Mouse (Mus musculus) adipocyte (in vitro differentiated cells): ENCODE data around the gene Fuz.
A peak's percentile ranks its signal among the peaks of the same experiment; 100 is the strongest.

Source experiments
- DNase-seq: peaks from one replicate; pipeline ENCODE4 v3.0.0-alpha.2; 2016; ENCODE audit warnings: low spot score

The Fuz gene

DNA sequence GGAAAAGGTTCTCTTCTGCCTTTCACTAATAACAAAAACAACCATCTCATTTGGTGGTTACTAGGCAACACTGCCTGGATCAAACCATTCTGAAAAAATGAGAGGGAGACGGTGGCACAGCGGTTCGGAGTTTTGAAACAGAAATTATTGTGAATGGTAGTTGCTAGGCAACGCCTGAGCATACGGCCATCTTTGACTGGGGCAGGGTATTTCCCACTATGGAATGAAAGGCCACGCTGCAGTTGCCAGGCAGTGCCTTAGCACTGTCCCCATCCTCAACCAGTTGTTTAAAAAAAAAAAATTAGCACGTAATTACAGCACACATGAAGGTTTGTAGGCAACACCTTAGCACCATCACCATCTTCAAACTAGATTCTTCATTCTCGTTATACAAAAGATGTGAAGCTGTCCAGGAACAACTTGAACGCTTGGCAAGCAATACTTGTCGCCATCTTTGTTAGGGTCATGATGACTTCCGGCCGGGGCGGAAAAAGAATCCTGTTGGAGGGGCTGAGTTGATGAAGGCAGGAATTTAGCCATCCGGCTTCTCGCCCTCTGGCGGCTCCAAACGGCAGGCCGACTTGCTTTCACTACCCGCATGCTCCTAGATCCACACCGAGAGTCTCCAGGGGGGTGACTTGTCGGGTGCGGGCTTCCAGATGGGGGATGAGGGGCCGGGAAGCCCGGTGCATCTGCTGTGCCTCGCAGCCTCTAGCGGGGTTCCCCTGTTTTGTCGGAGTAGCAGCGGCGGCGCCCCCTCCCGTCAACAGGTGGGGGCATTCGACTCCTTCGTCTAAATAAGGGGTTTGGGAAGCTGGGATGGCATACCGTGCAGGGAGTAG is at the start of gene Fuz:
Gene Fuz, plus strand, starts transcription at position 487 of the 842 bp plus-strand sequence.
- DNase-seq, result peak; percentile 93

DNA sequence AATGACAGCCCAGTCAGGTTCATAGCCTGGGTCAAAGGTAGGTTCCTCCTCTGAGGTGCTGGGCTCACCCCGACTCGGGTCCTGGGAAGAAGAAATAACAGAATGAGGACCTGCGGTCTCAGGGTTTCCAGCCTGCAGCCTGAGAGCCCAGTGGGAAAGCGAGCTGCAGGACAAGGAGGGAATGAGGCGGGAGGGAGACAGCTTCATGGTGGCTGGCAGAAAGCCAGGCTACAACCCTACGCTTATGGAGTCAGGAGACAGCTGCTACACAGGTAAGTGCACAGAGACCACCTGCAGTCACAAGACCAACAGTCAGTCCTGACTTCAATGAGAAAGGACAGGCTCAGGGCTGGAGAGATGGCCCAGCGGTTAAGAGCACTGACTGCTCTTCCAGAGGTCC is 49.1 kb upstream of the Fuz start:
- no peak for DNase-seq

DNA sequence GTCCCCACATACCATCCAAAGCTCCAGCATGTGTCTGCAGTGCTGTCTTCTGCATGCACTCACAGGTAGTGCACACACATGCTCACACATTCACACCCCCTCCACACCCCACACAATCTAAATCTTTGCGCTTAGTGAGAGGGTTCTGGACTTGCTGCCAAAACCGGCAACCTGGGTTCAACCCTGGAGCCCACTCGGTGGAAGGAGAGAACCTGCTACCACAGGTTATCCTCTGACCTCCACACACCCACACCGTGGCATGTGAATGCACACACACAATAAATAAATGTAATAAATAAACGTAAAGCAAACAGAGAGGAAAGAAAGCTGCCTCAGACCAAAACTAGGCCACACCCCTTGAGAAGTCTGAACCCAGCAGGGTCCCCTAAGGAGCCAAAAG is 48.1 kb upstream of the Fuz start:
- DNase-seq, result no peak

DNA sequence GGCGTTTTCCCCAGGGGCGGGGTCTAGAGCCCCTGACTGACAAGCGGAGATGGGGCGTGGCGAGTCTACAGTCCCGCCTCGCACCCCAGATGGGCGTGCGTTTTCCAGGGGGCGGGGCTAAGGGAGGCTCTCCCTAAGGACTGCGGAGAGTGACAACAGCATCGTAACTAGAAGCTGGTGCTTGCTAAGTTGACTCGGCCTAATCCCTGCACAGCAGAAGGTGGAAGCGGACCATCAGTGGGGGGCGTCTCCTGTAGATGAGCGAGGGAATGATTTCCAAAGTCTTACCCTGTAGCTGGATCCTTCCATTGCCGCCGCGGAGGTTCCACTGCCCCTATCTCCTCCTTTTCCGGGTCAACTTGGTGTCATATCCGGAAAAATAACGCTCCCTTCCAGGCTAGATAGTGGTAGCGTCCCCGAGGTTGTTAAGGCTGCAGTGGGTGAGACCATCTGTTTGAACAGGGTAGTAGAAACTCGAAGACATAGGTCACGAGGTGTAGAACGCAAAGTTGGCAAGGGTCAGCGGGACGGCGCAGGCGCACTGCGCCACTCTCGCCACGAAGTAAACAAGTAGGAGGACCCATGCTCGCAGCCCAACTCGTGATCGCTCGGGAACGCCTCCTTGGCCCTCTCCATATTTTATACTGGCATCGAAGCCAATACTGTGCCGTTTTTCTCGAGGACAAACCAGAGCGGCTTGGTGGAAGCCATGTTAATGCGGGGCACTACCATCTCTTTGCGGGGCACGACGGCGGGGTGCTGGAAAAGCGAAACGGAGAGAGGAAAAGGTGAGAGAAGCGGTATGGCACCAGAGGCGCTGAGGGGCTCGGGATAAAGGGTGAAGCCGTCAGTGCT is 47.1 kb upstream of the Fuz start, which contains the start of the genes Akt1s1 and Tbc1d17:
Gene Akt1s1, plus strand, starts transcription at position 431 of the 855 bp plus-strand sequence.
Gene Tbc1d17, minus strand, starts transcription at position 519 of the 855 bp plus-strand sequence.
- peak; percentile 99 for DNase-seq

DNA sequence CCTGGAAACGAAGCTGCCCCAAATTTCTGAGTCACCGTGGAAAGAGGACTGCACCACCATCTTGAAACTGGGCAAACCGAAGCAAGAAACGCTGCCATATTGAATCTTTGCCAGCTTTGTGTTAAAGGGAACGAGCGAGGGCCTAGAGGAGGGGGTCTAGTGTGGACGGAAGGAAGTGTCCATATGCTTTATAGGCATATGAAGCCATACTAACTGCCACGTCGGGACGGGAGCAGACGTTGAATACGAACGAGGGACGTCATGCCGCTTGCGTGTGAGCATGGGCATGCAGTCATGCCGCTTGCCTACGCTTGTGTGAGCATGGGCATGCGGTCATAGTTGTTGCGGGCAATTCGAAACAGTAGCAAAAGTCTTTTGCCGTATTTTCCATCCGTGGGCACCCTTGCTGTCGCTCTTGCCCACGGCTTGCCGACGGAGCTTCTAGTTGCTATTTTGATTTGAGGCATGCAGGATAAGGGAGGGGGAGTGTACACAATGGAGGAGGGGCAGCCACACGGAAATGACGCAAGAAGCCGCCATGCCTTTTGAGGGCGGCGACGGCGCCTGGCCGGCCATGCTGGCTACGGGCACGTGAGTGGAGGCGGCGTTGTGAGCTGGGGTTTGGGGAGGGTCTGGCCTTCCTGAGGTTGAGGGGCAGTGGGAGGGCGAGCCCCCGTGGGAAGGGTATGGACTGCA is 46.3 kb upstream of the Fuz start:
- peak; percentile 91 for DNase-seq

DNA sequence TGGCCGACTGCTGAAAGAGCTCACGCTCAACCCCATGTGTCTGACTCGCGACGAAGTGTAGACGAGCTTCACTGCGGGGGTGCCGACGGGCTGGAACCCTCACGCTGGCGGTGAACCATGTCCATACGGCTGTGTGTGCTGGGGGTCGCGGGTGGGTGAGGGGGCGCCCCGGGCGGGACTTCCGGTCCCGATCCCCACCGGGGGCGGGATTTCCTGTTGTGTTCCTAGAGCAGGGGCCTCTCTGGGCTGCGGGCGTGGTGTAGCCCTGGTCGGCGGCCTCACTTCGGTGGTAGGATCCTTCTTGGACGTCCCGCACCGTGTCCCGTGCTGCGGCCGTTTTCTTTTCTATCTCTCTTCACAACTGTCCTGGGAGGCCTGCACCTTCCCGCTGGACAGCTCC is 45.7 kb upstream of the Fuz start:
- peak; percentile 69 for DNase-seq

DNA sequence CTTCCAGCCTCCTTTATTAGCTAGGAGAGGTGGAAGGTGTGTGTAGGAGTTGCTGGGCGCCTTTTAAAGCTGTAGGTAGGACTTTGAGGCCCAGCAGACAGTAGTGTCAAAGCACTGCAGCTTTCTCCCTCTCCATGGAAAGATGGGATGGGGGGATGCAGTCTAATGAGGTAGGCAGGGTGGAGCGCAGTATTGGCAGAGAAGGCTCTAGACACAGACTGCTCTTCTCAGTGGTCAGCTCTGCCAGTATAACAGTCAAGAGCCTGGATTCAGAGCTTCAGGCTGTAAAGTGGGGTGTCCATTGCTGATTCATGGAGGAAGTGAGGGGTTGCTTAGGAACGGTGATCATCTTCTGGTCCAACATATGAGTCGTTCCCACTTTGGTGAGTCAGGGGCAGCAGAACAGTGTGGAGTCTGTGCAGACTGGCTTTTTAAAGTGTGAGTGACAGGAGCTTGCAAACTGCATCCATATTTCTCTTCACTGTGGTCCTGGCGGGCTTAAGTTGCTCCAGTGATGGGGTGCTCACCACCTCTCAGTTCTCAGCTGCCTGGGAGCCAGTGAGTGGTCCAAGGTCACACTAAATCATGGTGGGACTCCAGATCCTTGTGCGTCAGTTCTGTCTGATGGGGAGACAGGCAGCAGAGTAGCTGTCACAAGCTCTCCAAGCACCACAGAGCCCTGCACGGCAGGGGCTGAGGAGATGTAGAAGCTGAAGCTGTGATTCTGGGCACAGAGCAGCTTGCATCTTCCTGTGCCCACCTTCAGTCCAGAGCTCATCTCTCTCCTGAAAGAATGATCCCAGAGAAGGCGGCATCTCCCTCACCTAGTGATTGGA is 44.9 kb upstream of the Fuz start:
- DNase-seq, result no peak

DNA sequence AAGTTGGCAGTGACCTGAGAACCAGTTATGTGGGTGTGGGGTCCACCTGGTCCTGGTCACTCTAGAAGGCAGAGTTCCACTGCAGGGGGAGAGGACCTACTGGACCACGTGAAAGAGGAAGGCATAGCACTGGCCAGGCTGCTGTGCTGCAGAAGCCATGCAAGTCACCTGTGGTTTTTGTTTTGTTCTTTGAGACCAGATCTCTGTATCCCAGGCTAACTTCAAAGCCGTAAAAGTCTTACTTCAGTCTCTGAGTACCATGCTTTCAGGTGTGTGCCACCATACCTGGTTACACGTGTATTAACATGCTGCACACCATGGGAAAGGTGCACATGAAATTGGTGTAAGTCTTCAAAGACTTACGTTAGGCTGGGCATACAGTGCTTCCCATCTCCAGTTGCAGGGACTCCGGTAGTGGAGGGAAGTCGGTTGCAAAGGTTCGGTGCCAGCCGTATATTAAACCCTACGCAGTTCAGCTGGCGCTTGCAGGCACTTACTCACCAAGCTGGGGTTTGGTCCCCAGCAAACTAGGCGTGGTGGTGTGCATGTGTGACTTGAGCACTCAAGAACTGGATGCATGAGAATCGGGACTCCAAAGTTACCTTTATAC is 44.1 kb upstream of the Fuz start:
- no peak for DNase-seq

DNA sequence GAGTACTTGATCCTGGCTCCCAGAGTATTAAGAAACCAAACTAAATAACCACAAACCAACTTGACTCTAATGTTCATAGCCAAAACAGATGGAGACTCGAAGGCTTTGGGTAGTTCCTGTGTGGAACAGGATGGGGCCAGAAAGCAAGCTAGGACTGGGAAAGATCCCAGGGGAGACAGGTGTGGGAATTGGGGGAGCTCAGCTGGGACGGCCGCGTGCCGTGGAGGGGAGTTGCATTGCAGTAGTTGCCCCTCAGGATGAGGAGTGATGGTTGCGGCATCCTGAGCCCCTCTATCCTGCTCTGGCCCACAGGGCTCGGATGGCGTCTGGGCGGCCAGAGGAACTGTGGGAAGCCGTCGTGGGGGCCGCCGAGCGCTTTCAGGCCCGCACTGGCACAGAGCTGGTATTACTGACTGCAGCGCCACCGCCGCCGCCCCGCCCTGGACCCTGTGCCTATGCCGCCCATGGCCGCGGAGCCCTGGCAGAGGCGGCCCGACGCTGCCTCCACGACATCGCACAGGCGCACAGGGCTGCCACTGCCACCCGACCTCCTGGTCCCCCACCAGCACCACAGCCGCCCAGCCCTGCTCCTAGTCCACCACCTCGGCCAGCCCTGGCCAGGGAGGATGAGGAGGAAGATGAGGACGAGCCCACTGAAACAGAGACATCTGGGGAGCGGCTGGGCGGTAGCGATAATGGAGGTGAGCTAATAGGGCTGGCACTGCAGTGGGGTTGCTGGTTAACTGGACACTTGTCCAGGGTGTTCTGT is 43.4 kb upstream of the Fuz start:
- DNase-seq, result no peak

DNA sequence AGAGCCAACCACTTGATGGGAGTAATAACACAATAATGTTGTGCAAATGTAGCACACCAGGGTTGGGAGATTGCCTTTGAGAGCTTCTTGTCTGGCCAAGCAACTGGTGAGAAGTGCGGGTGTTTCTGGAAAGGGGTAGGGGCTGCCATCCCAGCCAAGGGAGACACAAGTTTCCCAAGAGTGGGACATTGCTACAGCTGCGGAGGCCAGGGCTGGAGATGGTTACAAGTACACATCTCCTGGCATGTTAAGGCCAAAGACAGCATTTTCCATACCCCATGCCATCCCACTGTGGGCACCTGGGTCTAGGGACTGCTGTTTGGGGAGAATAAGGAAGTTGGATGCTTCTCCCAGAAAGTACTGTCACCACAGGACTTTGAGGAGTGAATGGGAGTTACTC is 42.8 kb upstream of the Fuz start:
- no peak for DNase-seq

DNA sequence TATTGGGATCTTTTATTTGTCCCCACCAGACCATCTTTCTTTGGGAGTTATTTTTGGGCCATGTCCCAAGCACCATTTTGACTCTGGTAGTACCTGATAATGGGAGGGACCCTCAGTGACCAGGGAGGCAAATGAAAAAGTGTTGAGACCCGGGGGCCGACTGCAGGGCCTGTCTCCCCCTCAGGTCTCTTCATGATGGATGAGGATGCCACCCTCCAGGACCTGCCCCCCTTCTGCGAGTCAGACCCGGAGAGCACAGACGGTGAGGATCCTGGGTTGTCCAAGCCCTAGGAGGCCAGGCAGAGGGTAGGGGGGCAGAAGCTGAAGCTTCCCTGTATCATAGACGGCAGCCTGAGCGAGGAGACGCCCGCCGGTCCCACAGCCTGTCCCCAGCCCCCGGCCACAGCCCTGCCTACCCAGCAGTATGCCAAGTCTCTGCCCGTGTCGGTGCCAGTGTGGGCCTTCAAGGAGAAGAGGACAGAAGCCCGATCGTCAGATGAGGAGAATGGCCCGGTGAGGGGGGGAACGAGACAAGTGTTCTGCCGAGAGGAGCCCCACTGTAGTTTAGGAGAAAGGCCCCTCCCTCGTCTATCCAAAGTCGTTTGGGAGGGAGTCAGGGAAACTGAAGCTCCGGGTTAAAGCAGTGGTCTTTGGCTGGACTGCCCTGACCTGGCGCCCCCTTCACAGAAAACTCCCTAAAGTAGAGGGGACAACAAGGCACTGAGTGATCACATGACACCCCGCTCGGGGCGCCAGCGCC is 42.1 kb upstream of the Fuz start:
- no peak for DNase-seq

DNA sequence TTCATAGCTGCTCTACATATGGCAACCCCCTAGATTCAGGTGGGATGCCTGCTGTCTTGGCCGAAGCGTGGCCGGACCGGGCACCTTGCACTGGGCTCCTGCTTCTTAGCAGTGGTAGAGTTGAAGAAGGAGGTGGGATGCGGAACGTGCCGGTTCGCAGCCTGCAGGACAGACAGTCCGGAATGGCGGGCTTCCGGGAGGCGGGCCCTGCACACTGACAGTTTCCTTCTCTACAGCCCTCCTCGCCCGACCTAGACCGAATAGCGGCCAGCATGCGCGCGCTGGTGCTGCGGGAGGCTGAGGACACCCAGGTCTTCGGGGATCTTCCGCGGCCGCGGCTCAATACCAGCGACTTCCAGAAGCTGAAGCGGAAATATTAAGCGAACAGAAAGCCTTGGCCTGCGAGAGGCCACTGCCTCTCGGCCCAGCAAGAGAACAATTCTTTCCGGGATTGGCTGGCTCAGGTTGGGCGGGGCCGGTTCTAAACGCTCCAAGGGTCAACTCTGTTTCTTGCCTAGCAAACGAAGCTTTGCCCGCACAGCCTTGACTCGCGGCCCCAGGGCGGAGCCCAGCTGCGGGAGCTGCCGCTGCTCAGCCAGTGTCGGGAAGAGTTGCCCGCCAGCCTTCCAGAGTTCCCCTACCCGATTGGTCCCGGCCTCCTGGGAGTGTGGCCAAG is 41.4 kb upstream of the Fuz start:
- DNase-seq, result peak; percentile 55

DNA sequence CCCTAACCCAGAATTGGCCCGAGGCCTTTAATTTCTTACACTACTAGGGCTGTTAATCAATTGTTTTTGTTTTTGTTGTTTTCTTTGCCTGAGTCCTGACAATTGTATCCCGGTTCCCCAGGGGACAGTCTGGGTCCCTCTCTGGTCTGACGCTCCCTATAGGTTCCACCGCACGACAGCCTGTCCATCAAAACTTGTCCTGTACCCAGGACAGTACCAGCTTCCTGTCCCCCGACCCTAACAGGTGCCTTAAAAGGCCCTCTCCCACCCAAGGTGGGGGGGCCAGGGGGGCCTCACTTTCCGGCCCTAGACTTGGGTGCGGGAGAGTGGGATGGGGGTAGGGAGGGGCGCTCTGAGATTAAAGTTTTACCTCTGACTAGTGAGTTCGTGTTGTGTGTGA is 40.8 kb upstream of the Fuz start:
- DNase-seq, result no peak

DNA sequence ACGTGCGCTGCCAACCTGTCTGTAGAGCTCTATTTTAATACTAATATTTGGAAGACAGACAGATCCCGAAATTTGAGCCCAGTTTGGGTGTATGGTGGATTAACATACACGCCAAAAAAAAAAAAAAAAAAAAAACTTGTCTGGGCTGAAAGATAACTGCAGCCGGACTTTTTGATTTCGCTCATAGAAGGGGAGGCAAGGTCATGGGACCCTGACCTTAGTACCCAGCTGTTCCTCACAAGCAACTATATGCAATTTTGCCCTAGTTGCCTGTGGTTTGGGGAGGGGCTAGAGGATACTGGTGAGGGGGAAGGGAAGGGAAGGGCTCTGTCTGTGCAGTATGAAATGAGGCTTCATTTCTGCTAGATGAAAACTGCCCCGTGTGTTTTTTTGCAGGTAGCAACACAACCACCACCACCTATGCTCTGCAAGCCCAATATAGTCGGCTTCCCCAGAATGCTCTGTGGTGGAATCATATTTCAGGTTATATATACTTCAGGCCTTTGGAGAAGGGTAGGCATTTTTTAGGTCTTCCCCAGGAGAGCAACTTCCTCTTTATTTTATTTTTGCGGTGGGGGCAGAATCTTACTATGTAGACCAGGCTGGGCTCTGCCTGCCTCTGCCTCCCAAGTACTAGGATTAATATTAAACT is 39.5 kb upstream of the Fuz start:
- no peak for DNase-seq

DNA sequence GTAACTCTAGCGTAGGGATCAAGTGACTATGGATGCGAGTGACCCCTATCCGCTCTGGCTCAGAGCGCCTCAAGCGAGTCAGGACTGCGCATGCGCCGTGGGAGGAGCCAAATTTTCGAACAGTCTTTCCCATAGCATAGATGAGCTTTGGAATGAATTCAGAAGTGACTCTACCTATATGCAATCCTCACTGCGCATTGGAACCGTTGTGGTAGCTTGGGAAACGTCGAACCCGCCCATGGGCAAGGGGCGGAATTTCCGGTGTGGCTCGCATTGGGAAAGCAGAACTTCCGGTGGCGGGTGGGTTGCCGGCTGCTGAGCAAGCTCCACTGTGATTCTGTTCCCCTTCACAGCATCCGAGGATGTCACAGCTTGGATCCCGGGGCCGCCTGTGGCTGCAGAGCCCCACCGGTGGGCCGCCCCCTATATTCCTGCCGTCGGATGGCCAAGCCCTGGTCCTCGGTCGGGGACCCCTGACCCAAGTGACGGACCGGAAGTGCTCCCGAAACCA is 38.8 kb upstream of the Fuz start, which contains the start of gene Pnkp:
Gene Pnkp, plus strand, starts transcription at position 98 of the 511 bp plus-strand sequence.
- DNase-seq, result peak; percentile 87

DNA sequence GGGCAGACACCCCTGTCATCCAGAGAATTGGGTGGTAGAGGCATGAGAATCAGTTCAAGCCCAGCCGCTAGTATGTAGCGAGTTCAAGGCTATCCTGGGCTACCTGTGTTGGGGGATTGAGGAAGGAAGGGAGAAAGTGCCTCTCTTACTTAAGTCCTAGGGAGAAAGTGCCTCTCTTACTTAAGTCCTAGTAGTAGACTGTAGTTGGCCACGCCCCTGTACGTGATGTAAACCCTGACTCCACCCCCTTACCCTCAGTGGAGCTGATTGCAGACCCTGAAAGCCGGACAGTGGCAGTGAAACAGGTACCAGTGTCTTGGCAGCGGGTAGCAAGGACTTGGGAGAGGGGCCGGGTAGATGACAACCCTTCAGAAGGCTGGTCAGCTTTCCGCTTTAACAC is 38.0 kb upstream of the Fuz start:
- peak; percentile 52 for DNase-seq

DNA sequence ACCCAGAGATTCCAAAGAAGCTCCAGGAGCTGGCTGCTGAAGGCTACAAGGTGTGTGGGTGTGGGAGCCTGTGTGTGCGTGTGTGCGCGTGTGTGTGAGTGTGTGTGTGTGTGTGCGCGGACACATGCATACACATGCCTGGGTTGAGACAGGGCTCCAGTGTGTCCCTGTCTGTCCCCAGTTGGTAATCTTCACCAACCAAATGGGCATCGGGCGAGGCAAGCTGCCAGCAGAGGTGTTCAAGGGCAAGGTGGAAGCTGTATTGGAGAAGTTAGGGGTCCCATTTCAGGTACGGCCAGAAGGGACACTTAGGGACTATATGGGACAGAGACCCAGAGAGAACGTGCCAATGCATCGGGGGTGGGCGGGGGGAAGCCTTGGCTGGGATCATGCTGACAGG is 36.0 kb upstream of the Fuz start:
- DNase-seq, result no peak
